Mouse (Mus musculus): ENCODE measurements at regions not wholly inside any gene's neighbourhood (a gene's known extent, or its start where the extent isn't known, plus 50 kb on each side); places are given as distances from the start of the nearest gene placed in this dataset.
"Not testable (repeated sequence)": the region's sequence is repeated elsewhere in the genome, so short reads cannot be mapped to it uniquely, and the experiment has no call there.

GRCm38 (mm10) chr5:148684216-148684615, 131.6 kb upstream of the Ubl3 start:
- Histone ChIP-seq H3K9me3 (replicated peaks) (no peaks in the 10 kb centered on the region; the same call in 1 of the 2 replicates), H3K4me2 (no peak overlapping the region), H3K4me3 (replicated peaks) (no peak overlapping the region), H3K27me3 (no peaks in the 10 kb centered on the region), H3K36me3 (no peaks in the 10 kb centered on the region), H3K9ac (no peak overlapping the region), H3K27ac (no peak overlapping the region), H3K4me1 (replicated peaks) (peaks cover 34% of the 10 kb centered on the region)
- WGBS (ENCODE audit: insufficient replicate concordance) = 72% methylated on average over 11 of the region's 11 CpGs
- no peak for ATAC-seq (ENCODE audit: low read depth)
- no peak for DNase-seq

- Histone ChIP-seq H3K9me3 (replicated peaks) (no peaks in the 10 kb centered on the region; the same call in 1 of the 2 replicates), H3K4me3 (replicated peaks) (no peak overlapping the region), H3K27ac (no peak overlapping the region), H3K36me3 (no peaks in the 10 kb centered on the region), H3K27me3 (no peaks in the 10 kb centered on the region), H3K4me2 (no peak overlapping the region), H3K9ac (no peak overlapping the region), H3K4me1 (replicated peaks) (peaks cover 18% of the 10 kb centered on the region)
- ATAC-seq (ENCODE audit: low read depth) (no peak), DNase-seq (no peak)
- 87% methylated on average over 6 of the region's 6 CpGs for WGBS (ENCODE audit: insufficient replicate concordance)
Measured at GRCm38 (mm10) chr5:148682553-148682952, 130.0 kb upstream of the Ubl3 start.

- Histone ChIP-seq H3K4me2 (no peak overlapping the region), H3K4me3 (replicated peaks) (no peak overlapping the region), H3K36me3 (no peaks in the 10 kb centered on the region), H3K27me3 (no peaks in the 10 kb centered on the region), H3K9ac (no peak overlapping the region), H3K4me1 (replicated peaks) (0 out of 2 replicates have a peak, but pooled peaks cover 10% of the 10 kb centered on the region), H3K27ac (no peak overlapping the region), H3K9me3 (replicated peaks) (peaks cover 3% of the 10 kb centered on the region; the same call in 1 of the 2 replicates)
- DNase-seq (no peak), ATAC-seq (ENCODE audit: low read depth) (peak; percentile 48)
- WGBS (ENCODE audit: insufficient replicate concordance) = 59% methylated on average over 5 of the region's 5 CpGs
Measured at GRCm38 (mm10) chr5:148680341-148680740, 127.8 kb upstream of the Ubl3 start.

GRCm38 (mm10) chr5:148679586-148679985, 127.0 kb upstream of the Ubl3 start:
- no peaks in the 10 kb centered on the region for H3K36me3 ChIP-seq
- 0 out of 2 replicates have a peak, but pooled peaks cover 10% of the 10 kb centered on the region for H3K4me1 ChIP-seq (replicated peaks)
- WGBS (ENCODE audit: insufficient replicate concordance) = 39% methylated on average over 4 of the region's 4 CpGs
- H3K9ac ChIP-seq = no peak overlapping the region
- H3K9me3 ChIP-seq (replicated peaks) = peaks cover 3% of the 10 kb centered on the region; the same call in 1 of the 2 replicates
- H3K4me2 ChIP-seq = no peak overlapping the region
- no peak overlapping the region for H3K4me3 ChIP-seq (replicated peaks)
- ATAC-seq (ENCODE audit: low read depth) (0 out of 2 replicates have a peak, but pooled peaks have one; percentile 31), DNase-seq (no peak)
- no peak overlapping the region for H3K27ac ChIP-seq
- H3K27me3 ChIP-seq = no peaks in the 10 kb centered on the region

- not testable (repeated sequence) for H3K4me2 ChIP-seq; ATAC-seq (ENCODE audit: low read depth); H3K9ac ChIP-seq; DNase-seq; H3K4me3 ChIP-seq (replicated peaks); H3K27ac ChIP-seq; H3K36me3 ChIP-seq; H3K27me3 ChIP-seq; H3K4me1 ChIP-seq (replicated peaks); H3K9me3 ChIP-seq (replicated peaks)
- WGBS (ENCODE audit: insufficient replicate concordance) = 76% methylated on average over 12 of the region's 12 CpGs
Measured at GRCm38 (mm10) chr5:148678285-148678937, 125.8 kb upstream of the Ubl3 start.

GRCm38 (mm10) chr5:148674281-148674680, 121.7 kb upstream of the Ubl3 start:
- H3K9me3 ChIP-seq (replicated peaks) = peaks cover 11% of the 10 kb centered on the region; the same call in 1 of the 2 replicates
- no peak overlapping the region for H3K4me2 ChIP-seq
- no peaks in the 10 kb centered on the region for H3K27me3 ChIP-seq
- DNase-seq (no peak), ATAC-seq (ENCODE audit: low read depth) (no peak)
- WGBS (ENCODE audit: insufficient replicate concordance) = 51% methylated on average over 12 of the region's 12 CpGs
- no peak overlapping the region for H3K9ac ChIP-seq
- no peak overlapping the region for H3K4me3 ChIP-seq (replicated peaks)
- H3K36me3 ChIP-seq = no peaks in the 10 kb centered on the region
- H3K27ac ChIP-seq = no peak overlapping the region
- 0 out of 2 replicates have a peak, but pooled peaks cover under 1% of the 10 kb centered on the region for H3K4me1 ChIP-seq (replicated peaks)

GRCm38 (mm10) chr5:148662281-148662741, 109.7 kb upstream of the Ubl3 start:
- Histone ChIP-seq H3K4me1 (replicated peaks) (no peaks in the 10 kb centered on the region), H3K36me3 (no peaks in the 10 kb centered on the region), H3K4me3 (replicated peaks) (no peak overlapping the region), H3K9ac (no peak overlapping the region), H3K4me2 (no peak overlapping the region), H3K27ac (no peak overlapping the region), H3K9me3 (replicated peaks) (peaks cover 12% of the 10 kb centered on the region), H3K27me3 (peaks cover 15% of the 10 kb centered on the region)
- WGBS (ENCODE audit: insufficient replicate concordance) = 74% methylated on average over 15 of the region's 15 CpGs
- DNase-seq (no peak), ATAC-seq (ENCODE audit: low read depth) (no peak)

GRCm38 (mm10) chr5:148661120-148661519, 108.5 kb upstream of the Ubl3 start:
- Histone ChIP-seq H3K36me3 (no peaks in the 10 kb centered on the region), H3K27ac (no peak overlapping the region), H3K9ac (no peak overlapping the region), H3K4me3 (replicated peaks) (no peak overlapping the region), H3K27me3 (peaks cover 6% of the 10 kb centered on the region; the same call in 1 of the 2 replicates), H3K4me1 (replicated peaks) (no peaks in the 10 kb centered on the region), H3K9me3 (replicated peaks) (peaks cover 12% of the 10 kb centered on the region), H3K4me2 (no peak overlapping the region)
- ATAC-seq (ENCODE audit: low read depth) (no peak), DNase-seq (no peak)
- 66% methylated on average over 4 of the region's 4 CpGs for WGBS (ENCODE audit: insufficient replicate concordance)

- 53% methylated on average over 4 of the region's 4 CpGs for WGBS (ENCODE audit: insufficient replicate concordance)
- DNase-seq = no peak
- no peaks in the 10 kb centered on the region; the same call in 1 of the 2 replicates for H3K27me3 ChIP-seq
Measured at GRCm38 (mm10) chr5:148657936-148658640, 105.5 kb upstream of the Ubl3 start.

GRCm38 (mm10) chr5:148652525-148653243, 100.1 kb upstream of the Ubl3 start:
- 28% methylated on average over 7 of the region's 7 CpGs for WGBS (ENCODE audit: insufficient replicate concordance)
- H3K4me3 ChIP-seq (replicated peaks) = no peak overlapping the region
- H3K27ac ChIP-seq = peak overlapping the region; percentile 34; the same call in 1 of the 2 replicates
- DNase-seq (no peak), ATAC-seq (ENCODE audit: low read depth) (0 out of 2 replicates have a peak, but pooled peaks have one; percentile 10)
- no peaks in the 10 kb centered on the region for H3K9me3 ChIP-seq (replicated peaks)
- H3K27me3 ChIP-seq = no peaks in the 10 kb centered on the region
- no peaks in the 10 kb centered on the region for H3K36me3 ChIP-seq
- H3K4me2 ChIP-seq = no peak overlapping the region
- H3K9ac ChIP-seq = no peak overlapping the region
- H3K4me1 ChIP-seq (replicated peaks) = no peaks in the 10 kb centered on the region

More at GRCm38 (mm10) chr5:148657936-148658640, 105.5 kb upstream of the Ubl3 start:
- Histone ChIP-seq H3K4me1 (replicated peaks) (no peaks in the 10 kb centered on the region), H3K4me2 (no peak overlapping the region), H3K36me3 (no peaks in the 10 kb centered on the region), H3K9me3 (replicated peaks) (peaks cover 12% of the 10 kb centered on the region), H3K27ac (no peak overlapping the region), H3K4me3 (replicated peaks) (no peak overlapping the region), H3K9ac (no peak overlapping the region)
- ATAC-seq (ENCODE audit: low read depth) = no peak

- no peak overlapping the region for H3K4me3 ChIP-seq (replicated peaks)
- H3K27me3 ChIP-seq = no peaks in the 10 kb centered on the region
- H3K4me2 ChIP-seq = no peak overlapping the region
- H3K36me3 ChIP-seq = no peaks in the 10 kb centered on the region
- WGBS (ENCODE audit: insufficient replicate concordance) = 43% methylated on average over 4 of the region's 4 CpGs
- H3K9ac ChIP-seq = no peak overlapping the region
- H3K4me1 ChIP-seq (replicated peaks) = no peaks in the 10 kb centered on the region
- no peaks in the 10 kb centered on the region for H3K9me3 ChIP-seq (replicated peaks)
- ATAC-seq (ENCODE audit: low read depth) (no peak), DNase-seq (no peak)
- H3K27ac ChIP-seq = no peak overlapping the region
Measured at GRCm38 (mm10) chr5:148651736-148652135, 99.1 kb upstream of the Ubl3 start.
